Mouse (Mus musculus) brain, embryonic 14.5 days (tissue): ENCODE data around the gene Zfp882.

Experiments used
- CTCF ChIP-seq: fragments of 200-500 bp; IDR thresholded peaks from 2 replicates; pipeline ENCODE4 v1.5.1; 2012; ENCODE audit warnings: inconsistent platforms, mild to moderate bottlenecking, moderate library complexity, borderline replicate concordance; ENCODE audit not compliant: insufficient read depth, insufficient read length; ENCODE audit errors: extremely low read depth
- POLR2A ChIP-seq: fragments of 200-500 bp; IDR thresholded peaks from 2 replicates; pipeline ENCODE4 v1.6.1; 2012; ENCODE audit warnings: mild to moderate bottlenecking, inconsistent platforms, borderline replicate concordance; ENCODE audit not compliant: poor library complexity, insufficient read depth, insufficient read length, severe bottlenecking; ENCODE audit errors: extremely low read depth

- TF ChIP-seq CTCF (no peak), POLR2A (no peak)
Observed at GRCm38 (mm10) chr8:71940293-71941208, 32.1 kb downstream of the Zfp882 start.
